Mouse (Mus musculus) left cerebral cortex, adult 8-10 months (tissue): Measurements from ENCODE around the gene Mri1. TPM values are rescaled to one million over a fixed set of nuclear protein-coding genes. Genes with fewer than 3 reads are reported as not detected.
A peak's percentile ranks its signal among the peaks of the same experiment; 100 is the strongest.
"Not testable (repeated sequence)": the region's sequence is repeated elsewhere in the genome, so short reads cannot be mapped to it uniquely, and the experiment has no call there.

Experiments used
- DNase-seq, 2 experiments: peaks; one replicate each; pipeline ENCODE4 v3.0.0; 2022; ENCODE audit warnings: low spot score in 2 of 2
- total RNA-seq, 4 experiments: library from RNA; stranded (reverse); gene quantifications; 2 replicates each; pipeline ENCODE4 v1.2.4; 2022

Gene Mri1
- total RNA-seq: 10 to 100 TPM; 14.3 to 18.7 (median 16.2) TPM

- peak; percentile 55 to 72 for DNase-seq
Observed at GRCm38 (mm10) chr8:84256822-84257610, at the start of gene Mri1. TSS of gene Mri1 (minus strand) at chr8:84257326.

- no peak for DNase-seq
Observed at GRCm38 (mm10) chr8:84303951-84304350, 46.8 kb upstream of the Mri1 start.

GRCm38 (mm10) chr8:84297029-84297785, 40.1 kb upstream of the Mri1 start:
- no peak for DNase-seq

GRCm38 (mm10) chr8:84291688-84292087, 34.6 kb upstream of the Mri1 start:
- peak in 1 of 2 experiments; percentile 22 for DNase-seq

- DNase-seq: no peak
Observed at GRCm38 (mm10) chr8:84291086-84291485, 34.0 kb upstream of the Mri1 start.

- DNase-seq: no peak
Observed at GRCm38 (mm10) chr8:84288892-84289291, 31.8 kb upstream of the Mri1 start.

GRCm38 (mm10) chr8:84285665-84286064, 28.5 kb upstream of the Mri1 start:
- not testable (repeated sequence) for DNase-seq

- no peak for DNase-seq
Observed at GRCm38 (mm10) chr8:84284608-84285063, 27.5 kb upstream of the Mri1 start.

GRCm38 (mm10) chr8:84280777-84281176, 23.7 kb upstream of the Mri1 start:
- DNase-seq: no peak

- DNase-seq: no peak
Observed at GRCm38 (mm10) chr8:84276447-84276846, 19.3 kb upstream of the Mri1 start.

- DNase-seq: no peak
Observed at GRCm38 (mm10) chr8:84273968-84274367, 16.8 kb upstream of the Mri1 start.

GRCm38 (mm10) chr8:84272302-84272701, 15.2 kb upstream of the Mri1 start:
- DNase-seq: no peak

- peak; percentile 93 to 100 for DNase-seq
Observed at GRCm38 (mm10) chr8:84269950-84270773, 13.0 kb upstream of the Mri1 start, which contains the start of gene Ccdc130. TSS of gene Ccdc130 (minus strand) at chr8:84270380.

GRCm38 (mm10) chr8:84261098-84261497, 4.0 kb upstream of the Mri1 start:
- DNase-seq: peak in 1 of 2 experiments; percentile 65

GRCm38 (mm10) chr8:84256458-84256821, 686 bp downstream of the Mri1 start:
- no peak for DNase-seq

- no peak for DNase-seq
Observed at GRCm38 (mm10) chr8:84255858-84256257, 1.3 kb downstream of the Mri1 start.

GRCm38 (mm10) chr8:84249257-84250170, 7.6 kb downstream of the Mri1 start, which contains the start of gene D8Ertd738e:
TSS of gene D8Ertd738e (minus strand) at chr8:84249719.
- DNase-seq: peak; percentile 70 to 83

GRCm38 (mm10) chr8:84241821-84242220, 15.3 kb downstream of the Mri1 start:
- DNase-seq: no peak

GRCm38 (mm10) chr8:84241167-84241566, 16.0 kb downstream of the Mri1 start:
- DNase-seq: no peak

GRCm38 (mm10) chr8:84237542-84238229, 19.4 kb downstream of the Mri1 start:
- DNase-seq: no peak
